Mouse (Mus musculus): ENCODE data around the gene Ltn1. TPM values are rescaled to one million over a fixed set of nuclear protein-coding genes. Genes with fewer than 3 reads are reported as not detected.

Gene Ltn1
- polyA plus RNA-seq (2015; fragmentation: Nextera tagmentation; extraction: Ambion mirVana), result 31.7 and 33.3 TPM in 2 replicates

DNA sequence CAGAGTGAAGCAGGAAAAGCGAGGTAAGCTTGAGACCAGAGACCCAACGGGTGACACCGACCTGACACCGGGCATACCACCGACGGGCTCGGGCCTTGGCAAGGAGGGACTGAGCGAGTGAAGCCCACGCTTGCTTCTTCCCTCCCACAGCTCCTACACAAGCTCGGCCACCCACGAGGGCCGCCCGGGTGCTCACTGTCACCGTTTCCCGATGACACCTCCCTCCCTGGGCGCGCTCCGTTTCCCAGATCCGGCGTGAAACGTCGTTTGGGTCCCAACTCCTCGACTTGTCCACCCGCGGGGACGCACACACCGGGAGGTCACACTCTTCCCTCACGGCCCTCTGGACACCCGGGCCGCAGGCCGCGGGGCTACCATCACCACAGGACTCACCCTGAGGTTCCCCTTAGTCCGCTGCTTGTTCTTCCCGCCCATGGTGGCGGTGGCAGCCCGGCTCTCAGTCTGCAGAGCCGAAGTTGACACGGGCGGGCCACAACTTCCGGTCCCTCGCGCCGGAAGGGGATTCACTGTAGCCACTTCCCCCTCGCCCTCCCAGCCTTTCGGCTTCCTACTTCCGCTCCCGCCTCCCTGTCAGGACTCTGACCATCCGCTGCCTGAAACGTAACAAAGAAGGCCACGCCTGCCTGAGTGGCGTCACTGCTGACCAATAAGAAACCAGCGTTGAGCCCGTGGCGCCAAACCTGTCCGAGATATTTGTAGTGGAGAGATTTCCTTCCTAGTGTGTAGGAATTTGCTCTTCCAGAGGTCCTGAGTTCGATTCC lies at the start of gene Ltn1:
Gene Ltn1, minus strand, starts transcription at position 580 of the 782 bp plus-strand sequence.
- WGBS, result under 1% methylated on average over 56 of the region's 56 CpGs
- Histone ChIP-seq H3K4me1 (replicated peaks; ENCODE audit: control insufficient read depth, insufficient read depth, low read length) (peaks cover 10% of the 10 kb centered on the region), H3K27ac (ENCODE audit: low read length) (peak within 1 kb of the TSS; percentile 24; the same call in 1 of the 2 replicates), H3K27me3 (replicated peaks; ENCODE audit: control insufficient read depth, insufficient read depth, low read length) (no peaks in the 10 kb centered on the region), H3K9ac (replicated peaks; ENCODE audit: low read depth, low read length) (peak within 1 kb of the TSS; percentile 84), H3K9me3 (ENCODE audit: control insufficient read depth, low read length) (no peaks in the 10 kb centered on the region), H3K4me3 (replicated peaks; ENCODE audit: low read length) (peak within 1 kb of the TSS; percentile 87), H3K36me3 (ENCODE audit: control insufficient read depth, insufficient read depth) (no peaks in the 10 kb centered on the region), H3K4me2 (ENCODE audit: low read length) (peak within 1 kb of the TSS; percentile 87)
- ATAC-seq, result peak; percentile 99

- Histone ChIP-seq H3K27ac (ENCODE audit: low read length) (no peak overlapping the region), H3K9ac (replicated peaks; ENCODE audit: low read depth, low read length) (no peak overlapping the region), H3K9me3 (ENCODE audit: control insufficient read depth, low read length) (no peaks in the 10 kb centered on the region), H3K4me3 (replicated peaks; ENCODE audit: low read length) (no peak overlapping the region), H3K4me1 (replicated peaks; ENCODE audit: control insufficient read depth, insufficient read depth, low read length) (no peaks in the 10 kb centered on the region), H3K27me3 (replicated peaks; ENCODE audit: control insufficient read depth, insufficient read depth, low read length) (no peaks in the 10 kb centered on the region), H3K36me3 (ENCODE audit: control insufficient read depth, insufficient read depth) (peaks cover 40% of the 10 kb centered on the region), H3K4me2 (ENCODE audit: low read length) (no peak overlapping the region)
- WGBS, result 88% methylated on average over 4 of the region's 4 CpGs
- ATAC-seq, result no peak
These were observed 38.2 kb upstream of the Ltn1 start for GRCm38 (mm10) chr16:87470579-87470978.

GRCm38 (mm10) chr16:87458752-87459151 lies 26.3 kb upstream of the Ltn1 start:
- WGBS, result 98% methylated on average over 3 of the region's 3 CpGs

GRCm38 (mm10) chr16:87455180-87455611 lies 22.8 kb upstream of the Ltn1 start:
- peak overlapping the region; percentile 96 for H3K4me3 ChIP-seq (replicated peaks; ENCODE audit: low read length)
- H3K9me3 ChIP-seq (ENCODE audit: control insufficient read depth, low read length), result no peaks in the 10 kb centered on the region
- peaks cover 16% of the 10 kb centered on the region for H3K4me1 ChIP-seq (replicated peaks; ENCODE audit: control insufficient read depth, insufficient read depth, low read length)
- H3K27me3 ChIP-seq (replicated peaks; ENCODE audit: control insufficient read depth, insufficient read depth, low read length), result no peaks in the 10 kb centered on the region; the same call in 1 of the 2 replicates
- no peaks in the 10 kb centered on the region for H3K36me3 ChIP-seq (ENCODE audit: control insufficient read depth, insufficient read depth)
- peak overlapping the region; percentile 75 for H3K9ac ChIP-seq (replicated peaks; ENCODE audit: low read depth, low read length)
- peak overlapping the region; percentile 68 for H3K27ac ChIP-seq (ENCODE audit: low read length)
- under 1% methylated on average over 37 of the region's 38 CpGs for WGBS
- peak overlapping the region; percentile 95 for H3K4me2 ChIP-seq (ENCODE audit: low read length)
- no peak; the same call in 1 of the 2 replicates for ATAC-seq

More at GRCm38 (mm10) chr16:87458752-87459151, 26.3 kb upstream of the Ltn1 start:
- H3K4me3 ChIP-seq (replicated peaks; ENCODE audit: low read length), result no peak overlapping the region
- no peak overlapping the region for H3K9ac ChIP-seq (replicated peaks; ENCODE audit: low read depth, low read length)
- H3K27ac ChIP-seq (ENCODE audit: low read length), result no peak overlapping the region
- H3K36me3 ChIP-seq (ENCODE audit: control insufficient read depth, insufficient read depth), result 0 out of 2 replicates have a peak, but pooled peaks cover 5% of the 10 kb centered on the region
- H3K27me3 ChIP-seq (replicated peaks; ENCODE audit: control insufficient read depth, insufficient read depth, low read length), result no peaks in the 10 kb centered on the region
- peaks cover 16% of the 10 kb centered on the region for H3K4me1 ChIP-seq (replicated peaks; ENCODE audit: control insufficient read depth, insufficient read depth, low read length)
- no peak for ATAC-seq
- H3K4me2 ChIP-seq (ENCODE audit: low read length), result no peak overlapping the region
- no peaks in the 10 kb centered on the region for H3K9me3 ChIP-seq (ENCODE audit: control insufficient read depth, low read length)

DNA sequence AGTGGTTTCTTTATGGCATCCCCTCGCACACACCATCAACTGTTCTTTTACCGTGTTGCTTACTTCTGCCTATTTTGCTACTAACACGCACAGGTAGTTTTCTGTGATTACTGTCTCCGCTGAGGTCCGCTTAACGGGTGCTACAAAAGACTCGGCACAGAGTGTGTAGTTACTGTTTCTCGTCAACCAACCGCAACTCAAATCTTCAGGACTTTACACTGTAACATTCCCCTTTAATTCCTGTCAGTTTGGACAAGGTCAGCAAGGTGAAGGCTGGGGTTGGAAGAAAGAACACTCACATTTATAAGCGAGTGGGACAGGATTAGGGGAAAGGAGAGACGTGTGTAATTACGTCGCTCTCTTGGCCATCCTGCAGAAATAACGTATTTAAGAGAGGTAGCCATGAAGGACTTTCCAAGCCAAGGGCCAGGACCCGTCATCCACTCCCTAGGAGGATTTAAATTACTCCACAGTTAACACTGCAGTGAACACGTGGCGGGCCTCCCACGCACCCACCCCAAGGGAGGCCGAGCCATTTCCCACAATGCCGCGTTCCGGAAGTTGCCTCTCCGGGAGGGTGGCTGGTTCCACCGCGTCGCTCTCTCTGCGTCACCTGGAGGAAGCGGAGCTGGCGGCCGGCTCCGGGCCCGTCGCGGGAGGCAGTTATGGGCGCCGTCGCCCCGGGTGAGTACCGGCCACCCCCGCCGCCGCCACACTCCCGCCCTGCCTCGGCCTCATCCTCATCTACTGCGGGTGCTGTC lies 22.2 kb upstream of the Ltn1 start, which contains the start of gene Usp16:
Gene Usp16, plus strand, starts transcription at position 285 of the 761 bp plus-strand sequence.
- ATAC-seq, result peak; percentile 99

DNA sequence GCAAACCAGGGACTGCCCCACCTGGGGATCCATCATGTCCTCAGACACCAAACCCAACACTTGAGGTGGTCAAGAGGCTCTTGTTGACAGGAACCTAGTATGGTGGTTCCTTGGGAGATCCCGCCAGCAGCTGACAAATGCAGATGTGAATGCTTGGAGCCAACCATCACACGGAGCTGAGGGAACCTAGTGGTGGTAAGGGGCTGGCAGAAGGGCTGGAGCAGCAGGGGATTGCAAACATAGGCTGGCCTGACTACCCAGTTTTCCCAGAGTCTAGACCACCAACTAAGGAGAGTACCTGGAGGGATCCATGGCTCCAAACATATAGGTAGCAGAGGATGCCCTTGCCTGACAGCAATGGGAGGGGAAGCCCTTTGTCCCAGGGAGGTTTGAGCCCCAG lies 20.8 kb upstream of the Ltn1 start:
- Histone ChIP-seq H3K4me3 (replicated peaks; ENCODE audit: low read length) (no peak overlapping the region), H3K4me1 (replicated peaks; ENCODE audit: control insufficient read depth, insufficient read depth, low read length) (peaks cover 16% of the 10 kb centered on the region), H3K4me2 (ENCODE audit: low read length) (no peak overlapping the region), H3K27me3 (replicated peaks; ENCODE audit: control insufficient read depth, insufficient read depth, low read length) (no peaks in the 10 kb centered on the region; the same call in 1 of the 2 replicates), H3K36me3 (ENCODE audit: control insufficient read depth, insufficient read depth) (no peaks in the 10 kb centered on the region), H3K27ac (ENCODE audit: low read length) (no peak overlapping the region), H3K9me3 (ENCODE audit: control insufficient read depth, low read length) (no peaks in the 10 kb centered on the region), H3K9ac (replicated peaks; ENCODE audit: low read depth, low read length) (no peak overlapping the region)
- WGBS, result 94% methylated on average over 2 of the region's 2 CpGs
- no peak for ATAC-seq

More for the DNA sequence above, 22.2 kb upstream of the Ltn1 start, which contains the start of gene Usp16:
- H3K27me3 ChIP-seq (replicated peaks; ENCODE audit: control insufficient read depth, insufficient read depth, low read length), result no peaks in the 10 kb centered on the region; the same call in 1 of the 2 replicates
- H3K4me1 ChIP-seq (replicated peaks; ENCODE audit: control insufficient read depth, insufficient read depth, low read length), result peaks cover 16% of the 10 kb centered on the region
- WGBS, result 9% methylated on average over 45 of the region's 45 CpGs
- peak within 1 kb of the TSS; percentile 75 for H3K9ac ChIP-seq (replicated peaks; ENCODE audit: low read depth, low read length)
- no peaks in the 10 kb centered on the region for H3K36me3 ChIP-seq (ENCODE audit: control insufficient read depth, insufficient read depth)
- peak within 1 kb of the TSS; percentile 68 for H3K27ac ChIP-seq (ENCODE audit: low read length)
- no peaks in the 10 kb centered on the region for H3K9me3 ChIP-seq (ENCODE audit: control insufficient read depth, low read length)
- H3K4me2 ChIP-seq (ENCODE audit: low read length), result peak within 1 kb of the TSS; percentile 95
- peak within 1 kb of the TSS; percentile 96 for H3K4me3 ChIP-seq (replicated peaks; ENCODE audit: low read length)

DNA sequence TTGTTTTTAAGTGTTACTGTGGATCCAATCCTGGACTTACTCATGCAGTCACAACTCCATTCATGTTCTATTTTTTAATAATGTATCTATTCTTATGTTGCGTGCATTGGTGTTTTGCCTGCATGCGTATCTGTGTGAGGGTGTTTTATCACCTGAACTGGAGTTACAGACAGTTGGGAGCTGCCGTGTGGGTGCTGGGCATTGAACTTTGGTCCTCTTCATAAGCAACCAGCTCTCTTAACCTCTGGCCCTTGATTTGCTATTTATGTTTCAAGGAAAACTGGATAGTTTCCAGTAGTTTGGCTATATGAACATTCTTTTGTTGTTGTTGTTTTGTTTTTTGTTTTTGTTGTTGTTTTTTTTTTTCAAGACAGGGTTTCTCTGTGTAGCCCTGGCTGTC lies 13.1 kb upstream of the Ltn1 start:
- peaks cover 9% of the 10 kb centered on the region for H3K4me1 ChIP-seq (replicated peaks; ENCODE audit: control insufficient read depth, insufficient read depth, low read length)
- H3K9ac ChIP-seq (replicated peaks; ENCODE audit: low read depth, low read length), result no peak overlapping the region
- no peak overlapping the region for H3K4me2 ChIP-seq (ENCODE audit: low read length)
- H3K27ac ChIP-seq (ENCODE audit: low read length), result no peak overlapping the region
- no peaks in the 10 kb centered on the region for H3K27me3 ChIP-seq (replicated peaks; ENCODE audit: control insufficient read depth, insufficient read depth, low read length)
- H3K36me3 ChIP-seq (ENCODE audit: control insufficient read depth, insufficient read depth), result no peaks in the 10 kb centered on the region
- H3K9me3 ChIP-seq (ENCODE audit: control insufficient read depth, low read length), result no peaks in the 10 kb centered on the region
- H3K4me3 ChIP-seq (replicated peaks; ENCODE audit: low read length), result no peak overlapping the region
- 95% methylated on average over 3 of the region's 3 CpGs for WGBS
- no peak for ATAC-seq

DNA sequence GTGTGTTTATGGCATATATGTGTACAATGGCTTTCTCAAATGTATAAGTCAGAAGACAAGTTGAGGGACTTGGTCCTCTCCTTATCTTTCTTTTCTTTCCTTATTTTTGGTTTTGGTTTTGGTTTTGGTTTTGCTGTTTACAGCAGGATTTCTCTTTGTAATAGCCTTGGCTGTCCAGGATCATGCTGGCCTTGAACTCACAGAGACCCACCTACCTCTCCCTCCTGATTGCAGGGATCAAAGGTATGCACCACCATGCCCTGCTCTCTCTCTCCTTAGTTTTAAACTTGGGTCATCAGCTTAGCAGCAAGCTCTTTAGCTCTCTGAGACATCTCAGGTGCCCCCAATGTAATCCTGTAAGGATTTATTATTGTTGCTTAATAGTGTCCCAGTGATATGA lies 12.7 kb upstream of the Ltn1 start:
- no peak overlapping the region for H3K4me3 ChIP-seq (replicated peaks; ENCODE audit: low read length)
- no peaks in the 10 kb centered on the region for H3K36me3 ChIP-seq (ENCODE audit: control insufficient read depth, insufficient read depth)
- no peak overlapping the region for H3K27ac ChIP-seq (ENCODE audit: low read length)
- no peak for ATAC-seq
- peaks cover 9% of the 10 kb centered on the region for H3K4me1 ChIP-seq (replicated peaks; ENCODE audit: control insufficient read depth, insufficient read depth, low read length)
- H3K9me3 ChIP-seq (ENCODE audit: control insufficient read depth, low read length), result no peaks in the 10 kb centered on the region
- H3K9ac ChIP-seq (replicated peaks; ENCODE audit: low read depth, low read length), result no peak overlapping the region
- no peak overlapping the region for H3K4me2 ChIP-seq (ENCODE audit: low read length)
- no peaks in the 10 kb centered on the region for H3K27me3 ChIP-seq (replicated peaks; ENCODE audit: control insufficient read depth, insufficient read depth, low read length)

DNA sequence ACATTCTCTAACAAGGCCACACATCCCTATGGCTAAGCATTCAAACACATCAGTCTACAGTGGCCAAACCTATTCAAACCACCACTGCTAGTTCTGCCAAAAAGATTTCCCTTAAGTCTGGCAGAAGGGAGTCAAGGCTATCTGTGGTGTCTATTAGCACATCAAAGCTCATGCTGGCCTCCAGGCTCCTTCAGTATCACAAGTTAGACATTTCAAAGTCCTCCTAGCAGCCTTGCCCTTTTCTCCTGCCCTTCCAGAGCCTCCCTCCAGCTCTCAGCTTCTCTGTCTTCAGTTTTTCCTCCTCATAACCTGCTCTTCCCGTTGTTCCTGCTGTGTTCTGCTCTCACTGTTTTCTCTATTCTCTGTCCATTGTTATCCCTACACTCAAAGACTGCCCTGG lies 11.7 kb upstream of the Ltn1 start:
- 62% methylated on average over 1 of the region's 1 CpGs for WGBS
- ATAC-seq, result no peak
- Histone ChIP-seq H3K36me3 (ENCODE audit: control insufficient read depth, insufficient read depth) (no peaks in the 10 kb centered on the region), H3K9ac (replicated peaks; ENCODE audit: low read depth, low read length) (no peak overlapping the region), H3K27ac (ENCODE audit: low read length) (no peak overlapping the region), H3K4me2 (ENCODE audit: low read length) (no peak overlapping the region), H3K27me3 (replicated peaks; ENCODE audit: control insufficient read depth, insufficient read depth, low read length) (no peaks in the 10 kb centered on the region), H3K4me3 (replicated peaks; ENCODE audit: low read length) (no peak overlapping the region), H3K9me3 (ENCODE audit: control insufficient read depth, low read length) (no peaks in the 10 kb centered on the region), H3K4me1 (replicated peaks; ENCODE audit: control insufficient read depth, insufficient read depth, low read length) (peaks cover 14% of the 10 kb centered on the region)

All from forebrain, embryonic 16.5 days (tissue).